Mouse (Mus musculus): Measurements from ENCODE around the gene Rabl6. TPM values are rescaled to one million over a fixed set of nuclear protein-coding genes. Genes with fewer than 3 reads are reported as not detected.
"Not testable (repeated sequence)": the region's sequence is repeated elsewhere in the genome, so short reads cannot be mapped to it uniquely, and the experiment has no call there.

Gene Rabl6
- total RNA-seq, 1 experiment from 2014 or later, result 65.6 TPM

- ATAC-seq (ENCODE audit: extremely low read depth, insufficient number of reproducible peaks, low FRiP score, poor library complexity, severe bottlenecking), result no peak
Observed at GRCm38 (mm10) chr2:25556296-25556695, 52.0 kb downstream of the Rabl6 start.

DNA sequence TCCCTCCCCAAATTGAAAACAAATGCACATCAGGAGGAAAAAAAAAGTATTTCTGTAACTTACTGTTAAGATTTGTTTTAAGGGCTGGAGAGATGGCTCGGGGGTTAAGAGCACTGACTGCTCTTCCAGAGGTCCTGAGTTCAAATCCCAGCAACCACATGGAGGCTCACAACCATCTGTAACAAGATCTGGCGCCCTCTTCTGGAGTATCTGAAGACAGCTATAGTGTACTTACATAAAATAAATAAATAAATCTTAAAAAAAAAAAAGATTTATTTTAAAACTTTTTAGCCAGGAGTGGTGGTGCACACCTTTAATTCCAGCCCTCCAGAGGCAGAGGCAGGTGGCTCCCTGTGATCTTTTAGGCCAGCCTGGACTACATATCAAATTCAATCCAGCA is 52.8 kb downstream of the Rabl6 start:
- ATAC-seq (ENCODE audit: extremely low read depth, insufficient number of reproducible peaks, low FRiP score, poor library complexity, severe bottlenecking), result not testable (repeated sequence)

DNA sequence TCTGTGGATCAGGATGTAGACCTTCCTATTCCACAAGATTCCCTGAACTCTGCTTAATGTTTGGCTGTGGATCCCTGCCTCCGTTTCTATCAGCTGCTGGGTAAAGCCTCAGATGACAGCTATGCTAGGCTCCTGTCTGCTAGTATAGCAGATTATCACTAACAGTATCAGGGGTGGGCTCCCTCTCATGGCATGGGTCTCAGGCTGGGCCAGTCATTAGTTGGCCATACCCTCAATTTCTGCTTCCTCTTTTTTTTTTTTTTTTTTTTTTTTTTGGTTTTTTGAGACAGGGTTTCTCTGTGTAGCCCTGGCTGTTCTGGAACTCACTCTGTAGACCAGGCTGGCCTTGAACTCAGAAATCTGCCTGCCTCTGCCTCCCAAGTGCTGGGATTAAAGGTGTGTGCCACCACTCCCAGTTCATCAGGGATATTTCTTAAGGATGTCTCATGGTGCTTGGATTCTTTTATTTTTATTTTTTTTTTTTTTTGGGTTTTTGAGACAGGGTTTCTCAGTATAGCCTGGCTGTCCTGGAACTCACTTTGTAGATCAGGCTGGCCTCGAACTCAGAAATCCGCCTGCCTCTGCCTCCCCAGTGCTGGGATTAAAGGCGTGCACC is 55.0 kb downstream of the Rabl6 start:
- ATAC-seq (ENCODE audit: extremely low read depth, insufficient number of reproducible peaks, low FRiP score, poor library complexity, severe bottlenecking), result not testable (repeated sequence)

GRCm38 (mm10) chr2:25551186-25551585 is 57.1 kb downstream of the Rabl6 start:
- no peak for ATAC-seq (ENCODE audit: extremely low read depth, insufficient number of reproducible peaks, low FRiP score, poor library complexity, severe bottlenecking)

GRCm38 (mm10) chr2:25549021-25549991 is 59.0 kb downstream of the Rabl6 start:
- peak; percentile 5; the same call in 1 of the 2 replicates for ATAC-seq (ENCODE audit: extremely low read depth, insufficient number of reproducible peaks, low FRiP score, poor library complexity, severe bottlenecking)

GRCm38 (mm10) chr2:25546811-25547491 is 61.4 kb downstream of the Rabl6 start, which contains the start of gene Traf2:
TSS of gene Traf2 (minus strand) at chr2:25546940.
- peak; percentile 97 for ATAC-seq (ENCODE audit: extremely low read depth, insufficient number of reproducible peaks, low FRiP score, poor library complexity, severe bottlenecking)

DNA sequence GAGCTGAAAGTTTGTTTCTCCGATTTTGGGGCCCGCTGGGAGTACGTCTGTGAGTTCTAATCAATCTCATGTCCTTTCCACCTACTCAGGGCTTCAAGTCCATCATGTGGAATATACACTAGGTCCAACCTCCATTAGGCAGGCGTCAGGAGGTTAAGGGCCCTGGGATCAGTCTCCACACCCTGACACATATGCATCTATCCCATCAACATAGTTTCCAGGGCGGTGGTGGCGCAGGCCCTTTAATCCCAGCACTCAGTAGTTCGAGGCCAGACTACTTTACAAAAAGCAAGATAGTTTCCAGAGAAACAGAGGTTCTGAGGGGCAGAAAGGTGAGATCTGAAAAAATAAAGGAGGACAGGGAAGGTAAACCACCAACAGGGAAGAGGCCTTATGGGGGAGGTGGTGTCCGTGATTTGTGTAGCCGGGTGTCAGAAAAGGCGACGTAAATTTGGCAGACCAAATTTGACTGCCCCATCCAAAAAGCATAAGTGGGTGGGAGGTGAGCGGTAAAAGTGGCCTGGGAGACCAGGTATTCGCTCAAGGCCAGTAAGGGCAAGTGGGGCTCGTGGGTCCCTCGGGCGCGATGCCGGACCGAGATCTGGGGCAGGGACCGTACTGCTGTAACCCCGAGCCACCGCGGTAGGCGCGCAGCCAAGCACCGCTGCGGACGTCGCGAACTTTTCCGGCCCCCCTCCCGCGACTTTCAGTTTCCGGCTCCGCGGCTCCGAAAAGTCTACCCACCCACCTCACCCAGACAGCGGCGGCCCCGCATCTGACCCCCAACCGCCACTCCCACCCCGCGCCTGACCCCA is 62.1 kb downstream of the Rabl6 start:
- no peak for ATAC-seq (ENCODE audit: extremely low read depth, insufficient number of reproducible peaks, low FRiP score, poor library complexity, severe bottlenecking)

- ATAC-seq (ENCODE audit: extremely low read depth, insufficient number of reproducible peaks, low FRiP score, poor library complexity, severe bottlenecking), result no peak
Observed at GRCm38 (mm10) chr2:25541644-25542367, 66.5 kb downstream of the Rabl6 start.

DNA sequence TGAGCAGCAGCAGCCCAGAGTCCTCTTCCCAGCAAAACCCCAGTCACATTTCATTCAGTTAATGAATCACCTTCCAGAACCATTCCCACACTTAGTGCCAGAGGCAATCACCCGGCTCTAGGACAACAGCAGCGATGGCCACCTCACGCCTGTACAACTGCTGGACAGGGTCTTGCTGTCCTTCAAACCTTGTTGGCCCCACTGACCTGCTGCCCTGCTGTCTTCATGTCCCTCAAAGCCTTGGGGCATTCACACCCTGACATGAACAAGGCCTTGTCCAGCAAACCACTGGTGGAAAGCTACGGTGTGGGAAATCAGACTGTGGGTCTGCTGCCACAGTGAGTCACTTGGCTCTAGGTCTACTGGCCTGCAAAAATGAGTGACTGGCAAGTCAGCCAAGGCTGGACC is 67.8 kb downstream of the Rabl6 start:
- ATAC-seq (ENCODE audit: extremely low read depth, insufficient number of reproducible peaks, low FRiP score, poor library complexity, severe bottlenecking), result no peak

- no peak for ATAC-seq (ENCODE audit: extremely low read depth, insufficient number of reproducible peaks, low FRiP score, poor library complexity, severe bottlenecking)
Observed at GRCm38 (mm10) chr2:25536531-25536930, 71.8 kb downstream of the Rabl6 start.

DNA sequence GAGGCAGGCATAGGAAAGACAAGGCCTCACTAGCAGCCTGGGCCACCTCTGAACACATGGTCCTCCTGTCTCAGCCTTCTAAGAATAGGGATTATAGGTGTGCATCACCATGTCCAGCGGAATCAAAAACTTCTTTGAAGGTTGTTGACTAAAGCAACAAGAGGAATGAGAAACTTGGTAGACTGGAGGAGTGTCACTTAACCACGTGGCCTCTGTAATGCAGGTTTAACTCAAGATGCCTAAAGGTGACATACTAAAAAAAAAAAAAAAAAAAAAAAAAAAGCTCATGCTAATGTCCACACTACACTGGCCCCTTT is 73.5 kb downstream of the Rabl6 start:
- ATAC-seq (ENCODE audit: extremely low read depth, insufficient number of reproducible peaks, low FRiP score, poor library complexity, severe bottlenecking), result no peak

GRCm38 (mm10) chr2:25534178-25534865 is 74.0 kb downstream of the Rabl6 start:
- peak; percentile 93 for ATAC-seq (ENCODE audit: extremely low read depth, insufficient number of reproducible peaks, low FRiP score, poor library complexity, severe bottlenecking)

GRCm38 (mm10) chr2:25533707-25534106 is 74.6 kb downstream of the Rabl6 start:
- ATAC-seq (ENCODE audit: extremely low read depth, insufficient number of reproducible peaks, low FRiP score, poor library complexity, severe bottlenecking), result no peak

Other genes with a start within 250 kb of the Rabl6 start
- 8.7 and 11.7 TPM in 2 replicates for gene Uap1l1, start 242.8 kb downstream of the Rabl6 start, total RNA-seq (2017)
- gene Sapcd2, start 236.2 kb downstream of the Rabl6 start, total RNA-seq (2017), result not detected in 2 replicates
- gene Entpd2, start 212.6 kb downstream of the Rabl6 start, total RNA-seq (2017), result not detected in 2 replicates
- gene Npdc1, start 209.2 kb downstream of the Rabl6 start, total RNA-seq (2017), result not detected in 2 replicates
- gene Fut7, start 185.3 kb downstream of the Rabl6 start, total RNA-seq (2017), result 4.0 and 4.5 TPM in 2 replicates
- gene Abca2, start 179.8 kb downstream of the Rabl6 start, total RNA-seq (2017), result 15.7 and 21.4 TPM in 2 replicates
- gene Clic3, start 151.7 kb downstream of the Rabl6 start, total RNA-seq (2017), result not detected in 2 replicates
- 38.3 and 54.9 TPM in 2 replicates for gene Paxx, start 147.4 kb downstream of the Rabl6 start, total RNA-seq (2017)
- gene Ptgds, start 138.5 kb downstream of the Rabl6 start, total RNA-seq (2017), result not detected in 2 replicates
- gene Lcn12, start 114.6 kb downstream of the Rabl6 start, total RNA-seq (2017), result not detected in 2 replicates
- 37.1 and 43.1 TPM in 2 replicates for gene Fbxw5, start 107.8 kb downstream of the Rabl6 start, total RNA-seq (2017)
- gene C8g, start 106.8 kb downstream of the Rabl6 start, total RNA-seq (2017), result 0.98 TPM in 1 of 2 replicates, not detected in the other
- gene Traf2, start 61.6 kb downstream of the Rabl6 start, total RNA-seq (2017), result 28.1 and 30.4 TPM in 2 replicates
- gene Edf1, start 50.7 kb downstream of the Rabl6 start, total RNA-seq (2017), result 66.3 and 85.4 TPM in 2 replicates
- gene Mamdc4, start 33.7 kb downstream of the Rabl6 start, total RNA-seq (2017), result 4.5 and 5.4 TPM in 2 replicates
- gene Phpt1, start 33.3 kb downstream of the Rabl6 start, total RNA-seq (2017), result 0.61 and 1.5 TPM in 2 replicates
- gene Ajm1, start 26.8 kb downstream of the Rabl6 start, total RNA-seq (2017), result 0.25 TPM in 1 of 2 replicates, not detected in the other
- gene Ccdc183, start 9.2 kb upstream of the Rabl6 start, total RNA-seq (2017), result not detected in 2 replicates
- 1.2 and 2.0 TPM in 2 replicates for gene Tmem141, start 13.5 kb upstream of the Rabl6 start, total RNA-seq (2017)
- gene Fcna, start 19.5 kb upstream of the Rabl6 start, total RNA-seq (2017), result not detected in 2 replicates
- gene Lcn8, start 44.6 kb upstream of the Rabl6 start, total RNA-seq (2017), result not detected in 2 replicates
- gene Lcn5, start 49.4 kb upstream of the Rabl6 start, total RNA-seq (2017), result not detected in 2 replicates
- gene Lcn6, start 68.3 kb upstream of the Rabl6 start, total RNA-seq (2017), result not detected in 2 replicates
- not detected in 2 replicates for gene Lcn10, start 74.2 kb upstream of the Rabl6 start, total RNA-seq (2017)
- not detected in 2 replicates for gene Obp2a, start 91.5 kb upstream of the Rabl6 start, total RNA-seq (2017)
- gene Bmyc, start 98.2 kb upstream of the Rabl6 start, total RNA-seq (2017), result 10.3 and 14.4 TPM in 2 replicates
- not detected in 2 replicates for gene Obp2b, start 128.5 kb upstream of the Rabl6 start, total RNA-seq (2017)
- gene Lcn3, start 157.0 kb upstream of the Rabl6 start, total RNA-seq (2017), result not detected in 2 replicates
- not detected in 2 replicates for gene Lcn11, start 168.5 kb upstream of the Rabl6 start, total RNA-seq (2017)
- gene Gm13539, start 173.7 kb upstream of the Rabl6 start, total RNA-seq (2017), result not detected in 2 replicates
- gene Glt6d1, start 207.3 kb upstream of the Rabl6 start, total RNA-seq (2017), result not detected in 2 replicates
- gene Lcn9, start 214.6 kb upstream of the Rabl6 start, total RNA-seq (2017), result not detected in 2 replicates
- not detected in 2 replicates for gene Sohlh1, start 238.7 kb upstream of the Rabl6 start, total RNA-seq (2017)

Data from neutrophil, adult 5-6 weeks (primary cell).